Mouse (Mus musculus) G1E (cell line): Measurements from ENCODE around the gene Fbxo42. TPM values are rescaled to one million over a fixed set of nuclear protein-coding genes. Genes with fewer than 3 reads are reported as not detected.

Experiments used
- ATAC-seq: 2 replicates; pipeline ENCODE4 v1.8.0; 2016; ENCODE audit warnings: mild to moderate bottlenecking; ENCODE audit not compliant: insufficient number of reproducible peaks, poor library complexity, low FRiP score, severe bottlenecking; ENCODE audit errors: extremely low read depth
- DNase-seq: peaks from one replicate; pipeline ENCODE4 v3.0.0; 2012; ENCODE audit warnings: low spot score
- H3K27me3 ChIP-seq: 2 replicates; pipeline ENCODE4 v1.6.1; 2012; ENCODE audit warnings: mild to moderate bottlenecking, low read length, inconsistent platforms; ENCODE audit not compliant: insufficient read depth
- H3K36me3 ChIP-seq: replicated peaks from 2 replicates; pipeline ENCODE3; 2012; ENCODE audit warnings: mild to moderate bottlenecking, inconsistent platforms
- H3K4me1 ChIP-seq: 2 replicates; pipeline ENCODE4 v1.6.1; 2012; ENCODE audit warnings: low read depth, low read length, inconsistent platforms, mixed read lengths; ENCODE audit not compliant: insufficient read depth
- H3K4me3 ChIP-seq: 2 replicates; pipeline ENCODE4 v1.5.1; 2012; ENCODE audit warnings: low read depth, mild to moderate bottlenecking, inconsistent platforms, low read length, moderate library complexity, mixed read lengths
- H3K9me3 ChIP-seq: replicated peaks from 2 replicates; pipeline ENCODE4 v1.6.1; 2012; ENCODE audit warnings: inconsistent platforms
- CTCF ChIP-seq: IDR thresholded peaks from 2 replicates; pipeline ENCODE4 v1.5.1; 2012; ENCODE audit warnings: low read depth, low read length, inconsistent platforms, mixed read lengths
- GATA1 ChIP-seq: IDR thresholded peaks from 2 replicates; pipeline ENCODE4 v1.6.1; 2012; ENCODE audit warnings: borderline replicate concordance, low read length, inconsistent platforms, mixed read lengths
- GATA2 ChIP-seq: IDR thresholded peaks from 2 replicates; pipeline ENCODE4 v1.6.1; 2012; ENCODE audit warnings: low read depth, low read length, inconsistent platforms, borderline replicate concordance
- POLR2AphosphoS5 ChIP-seq: IDR thresholded peaks from 2 replicates; pipeline ENCODE4 v1.6.1; 2012; ENCODE audit warnings: low read depth, low read length, inconsistent platforms; ENCODE audit not compliant: insufficient replicate concordance
- TAL1 ChIP-seq: conservative IDR thresholded peaks from 2 replicates; pipeline ENCODE4 v1.6.1; 2012; ENCODE audit warnings: low read depth, low read length, inconsistent platforms, mixed read lengths
- polyA plus RNA-seq: library from polyadenylated mRNA; stranded (reverse); fragments of >175 nt; gene quantifications from 2 replicates; pipeline ENCODE4 v1.2.3, GENCODE M21; 2012
- total RNA-seq, 2 experiments: library from RNA; stranded (forward) in 1 of 2; stranded (reverse) in 1 of 2; fragments of 200-1000 nt in 1 of 2; fragments of >200 nt in 1 of 2; fragmentation: Nextera tagmentation in 1 of 2; gene quantifications; 2 replicates each; pipeline ENCODE4 v1.2.3; 2014 to 2017

Gene Fbxo42
- total and polyA plus RNA-seq, 3 experiments: 8.3 to 36.7 (median 15.5) TPM

- no peak overlapping the region for H3K4me3 ChIP-seq
- ATAC-seq: no peak
- peaks cover 27% of the 10 kb centered on the region for H3K27me3 ChIP-seq
- TF ChIP-seq TAL1 (no peak), POLR2AphosphoS5 (no peak), GATA2 (no peak), GATA1 (no peak), CTCF (no peak)
- DNase-seq: no peak
- peaks cover 7% of the 10 kb centered on the region for H3K9me3 ChIP-seq
- H3K36me3 ChIP-seq: peaks cover 32% of the 10 kb centered on the region
- peaks cover 1% of the 10 kb centered on the region; the same call in 1 of the 2 replicates for H3K4me1 ChIP-seq
Measured at GRCm38 (mm10) chr4:141108196-141108732, 39.4 kb upstream of the Fbxo42 start.

DNA sequence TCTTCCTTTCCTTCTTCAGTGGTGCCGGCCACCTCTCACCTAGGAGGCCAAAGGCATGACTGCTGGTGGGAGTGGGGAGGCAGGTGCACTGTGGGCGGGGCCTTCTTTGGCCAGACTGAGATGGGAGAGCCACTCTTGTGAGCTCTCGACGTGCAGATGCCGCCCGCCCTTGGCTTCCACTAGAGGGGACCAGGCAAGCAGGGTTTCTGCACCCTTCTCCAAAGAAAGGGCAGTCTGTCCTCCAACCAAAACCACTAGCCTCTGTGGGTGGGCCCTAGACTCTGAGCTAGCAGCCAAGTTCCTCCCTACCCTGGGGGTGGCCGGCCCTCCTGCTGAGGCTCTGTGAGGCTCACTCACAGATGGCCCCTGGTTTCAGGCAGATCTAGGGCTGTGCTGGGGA lies 33.9 kb upstream of the Fbxo42 start:
- no peak for TF ChIP-seq POLR2AphosphoS5
- no peak for TF ChIP-seq GATA1
- TF ChIP-seq GATA2: no peak
- ATAC-seq (no peak), DNase-seq (no peak)
- H3K36me3 ChIP-seq: peaks cover 88% of the 10 kb centered on the region
- peaks cover 7% of the 10 kb centered on the region for H3K9me3 ChIP-seq
- peaks cover 27% of the 10 kb centered on the region for H3K4me1 ChIP-seq
- H3K27me3 ChIP-seq: no peaks in the 10 kb centered on the region
- no peak overlapping the region for H3K4me3 ChIP-seq

- Histone ChIP-seq H3K9me3 (peaks cover 7% of the 10 kb centered on the region), H3K27me3 (no peaks in the 10 kb centered on the region), H3K4me1 (peaks cover 33% of the 10 kb centered on the region), H3K36me3 (peaks cover 95% of the 10 kb centered on the region), H3K4me3 (no peak overlapping the region)
- TF ChIP-seq CTCF (no peak), GATA1 (no peak), TAL1 (no peak), POLR2AphosphoS5 (no peak), GATA2 (no peak)
- ATAC-seq: no peak
- no peak for DNase-seq
Measured at GRCm38 (mm10) chr4:141114521-141114981, 33.2 kb upstream of the Fbxo42 start.

DNA sequence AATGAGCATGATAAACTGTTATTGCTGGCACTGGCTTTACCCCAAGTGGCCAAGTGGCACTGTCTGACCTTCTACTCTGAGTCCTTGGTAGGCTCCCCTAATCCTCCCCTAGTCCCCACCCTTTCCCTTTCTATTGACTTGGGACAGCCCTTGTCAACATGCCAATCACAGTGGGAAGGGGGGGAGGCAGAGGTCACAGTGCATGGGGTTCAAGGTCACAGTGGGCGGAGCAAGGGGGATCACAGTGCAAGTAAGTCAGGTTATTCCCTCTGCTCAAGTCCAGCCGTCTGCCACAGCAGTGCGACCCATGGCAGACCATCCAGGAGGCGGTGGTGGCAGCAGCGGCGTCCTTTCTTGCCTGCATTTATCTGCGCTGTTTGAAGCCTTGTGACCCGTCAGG lies 32.3 kb upstream of the Fbxo42 start:
- Histone ChIP-seq H3K9me3 (peaks cover 4% of the 10 kb centered on the region), H3K27me3 (no peaks in the 10 kb centered on the region), H3K4me1 (peaks cover 33% of the 10 kb centered on the region), H3K4me3 (no peak overlapping the region), H3K36me3 (peaks cover 100% of the 10 kb centered on the region)
- ATAC-seq: no peak
- DNase-seq: no peak
- TF ChIP-seq GATA2 (no peak), POLR2AphosphoS5 (no peak), TAL1 (no peak), CTCF (no peak), GATA1 (no peak)

- Histone ChIP-seq H3K4me3 (no peak overlapping the region), H3K9me3 (no peaks in the 10 kb centered on the region), H3K27me3 (no peaks in the 10 kb centered on the region), H3K4me1 (peaks cover 47% of the 10 kb centered on the region), H3K36me3 (peaks cover 97% of the 10 kb centered on the region)
- no peak for TF ChIP-seq CTCF
- TF ChIP-seq GATA1: no peak
- TF ChIP-seq GATA2: no peak
- no peak for TF ChIP-seq POLR2AphosphoS5
- no peak for TF ChIP-seq TAL1
- ATAC-seq: no peak
- DNase-seq: no peak
Measured at GRCm38 (mm10) chr4:141118691-141119090, 29.0 kb upstream of the Fbxo42 start.

DNA sequence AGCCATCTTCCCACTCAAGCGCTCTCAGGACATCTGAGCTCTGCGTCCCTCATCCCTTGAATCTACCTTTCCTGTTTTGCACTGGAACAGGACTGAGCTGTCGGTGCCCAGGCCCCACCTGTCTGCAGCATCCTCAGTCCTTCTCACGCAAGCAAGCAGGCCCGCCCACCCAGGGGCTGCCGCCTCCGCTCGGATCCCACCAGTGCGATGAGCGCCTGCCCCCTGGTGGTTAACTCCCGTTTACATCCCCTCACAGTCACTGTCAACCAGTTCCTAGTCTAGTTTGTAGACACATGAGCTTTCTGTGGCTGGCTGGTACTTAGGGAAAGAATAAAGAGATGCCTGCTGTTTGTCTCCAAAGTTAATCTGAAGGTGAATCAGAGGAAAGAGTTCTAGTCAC lies 27.0 kb upstream of the Fbxo42 start:
- TF ChIP-seq GATA2: no peak
- no peak for TF ChIP-seq TAL1
- TF ChIP-seq CTCF: no peak
- TF ChIP-seq GATA1: no peak
- TF ChIP-seq POLR2AphosphoS5: no peak
- ATAC-seq (no peak), DNase-seq (no peak)
- H3K27me3 ChIP-seq: no peaks in the 10 kb centered on the region
- H3K4me1 ChIP-seq: peaks cover 31% of the 10 kb centered on the region
- peaks cover 97% of the 10 kb centered on the region for H3K36me3 ChIP-seq
- no peak overlapping the region for H3K4me3 ChIP-seq
- H3K9me3 ChIP-seq: no peaks in the 10 kb centered on the region

DNA sequence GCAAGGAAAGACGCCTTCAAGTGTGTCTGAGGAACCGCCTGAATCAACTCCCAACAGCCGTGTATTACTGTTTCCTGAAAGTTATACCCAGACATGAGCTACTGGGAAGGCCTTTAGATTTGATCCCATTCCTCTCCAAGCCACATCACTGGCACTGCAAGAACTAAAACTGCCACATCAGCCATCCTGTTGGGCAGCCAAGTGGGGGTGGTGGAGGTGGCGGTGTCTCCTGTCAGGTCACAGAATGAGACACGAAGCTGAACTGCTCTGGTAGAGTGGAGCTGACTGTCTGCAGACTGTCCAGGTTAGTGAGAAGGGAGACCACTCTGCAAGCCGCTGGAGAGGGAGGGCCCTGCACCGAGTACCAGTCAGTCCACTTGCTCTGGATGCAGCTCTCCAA lies 25.1 kb upstream of the Fbxo42 start:
- DNase-seq: no peak
- ATAC-seq: no peak
- Histone ChIP-seq H3K36me3 (peaks cover 96% of the 10 kb centered on the region), H3K4me3 (no peak overlapping the region), H3K4me1 (peaks cover 31% of the 10 kb centered on the region), H3K27me3 (no peaks in the 10 kb centered on the region), H3K9me3 (no peaks in the 10 kb centered on the region)
- no peak for TF ChIP-seq TAL1
- TF ChIP-seq POLR2AphosphoS5: no peak
- no peak for TF ChIP-seq CTCF
- no peak for TF ChIP-seq GATA1
- no peak for TF ChIP-seq GATA2
